Mouse (Mus musculus): Measurements from ENCODE around the gene Stim1. TPM values are rescaled to one million over a fixed set of nuclear protein-coding genes. Genes with fewer than 3 reads are reported as not detected.
A peak's percentile ranks its signal among the peaks of the same experiment; 100 is the strongest.

Stim1 gene
- polyA plus RNA-seq, 1 experiment from 2014 or later = 47.2 TPM

- in situ Hi-C loops (cut with MboI; ENCODE audit: low pct_unique_long_range_greater_than_20kb) = no loop called here
- no peaks in the 10 kb centered on the region for H3K27me3 ChIP-seq
- ChIA-PET CTCF (interaction anchor here (1.4 to 3.7 kb wide), 2 partner anchors 11 to 13 kb away, joined by 5 to 11 read pairs; no protein-coding TSS in a partner anchor), POLR2A (interaction anchor here (1.4 kb wide), 1 partner anchor 11 kb away, joined by 5 read pairs; no protein-coding TSS in a partner anchor)
- TF ChIP-seq CTCF (IDR thresholded peaks at IDR 0.05) = no peak
- no peak for ATAC-seq
- DNase-seq (ENCODE audit: low read depth, low spot score) = no peak
These were observed 14.7 kb downstream of the Stim1 start for GRCm38 (mm10) chr7:102282261-102282660.

GRCm38 (mm10) chr7:102289466-102289865, 21.9 kb downstream of the Stim1 start:
- ATAC-seq = no peak
- CTCF ChIA-PET = interaction anchor here (1.4 kb wide), 1 partner anchor 12 kb away, joined by 5 read pairs; no protein-coding TSS in a partner anchor

GRCm38 (mm10) chr7:102292228-102292627, 24.6 kb downstream of the Stim1 start:
- CTCF ChIA-PET = interaction anchor here (1.3 to 1.4 kb wide), 2 partner anchors 9 to 10 kb away, joined by 4 to 5 read pairs; no protein-coding TSS in a partner anchor
- DNase-seq (ENCODE audit: low read depth, low spot score) (no peak), ATAC-seq (no peak)
- in situ Hi-C loops (cut with MboI; ENCODE audit: low pct_unique_long_range_greater_than_20kb) = no loop called here
- no peaks in the 10 kb centered on the region for H3K27me3 ChIP-seq
- POLR2A ChIA-PET = interaction anchor here (1.3 to 1.4 kb wide), 2 partner anchors 9 to 26 kb away, joined by 3 to 5 read pairs; no protein-coding TSS in a partner anchor
- TF ChIP-seq CTCF (IDR thresholded peaks at IDR 0.05) = no peak

More at GRCm38 (mm10) chr7:102289466-102289865, 21.9 kb downstream of the Stim1 start:
- DNase-seq (ENCODE audit: low read depth, low spot score) = no peak
- no peak for TF ChIP-seq CTCF (IDR thresholded peaks at IDR 0.05)
- no peaks in the 10 kb centered on the region for H3K27me3 ChIP-seq
- in situ Hi-C loops (cut with MboI; ENCODE audit: low pct_unique_long_range_greater_than_20kb) = no loop called here
- POLR2A ChIA-PET = no interaction called here

- ChIA-PET CTCF (interaction anchor here (1.2 to 1.4 kb wide), 3 partner anchors 9 to 22 kb away, joined by 3 to 5 read pairs (median 4); no protein-coding TSS in a partner anchor), POLR2A (interaction anchor here (1.3 to 1.4 kb wide), 2 partner anchors 10 to 27 kb away, joined by 3 to 5 read pairs; no protein-coding TSS in a partner anchor)
- no peaks in the 10 kb centered on the region for H3K27me3 ChIP-seq
- peak; percentile 79 for ATAC-seq
- no peak for TF ChIP-seq CTCF (IDR thresholded peaks at IDR 0.05)
- peak; percentile 49 for DNase-seq (ENCODE audit: low read depth, low spot score)
- in situ Hi-C loops (cut with MboI; ENCODE audit: low pct_unique_long_range_greater_than_20kb) = no loop called here
These were observed 25.6 kb downstream of the Stim1 start for GRCm38 (mm10) chr7:102293234-102293633.

- DNase-seq (ENCODE audit: low read depth, low spot score) (no peak), ATAC-seq (no peak)
- in situ Hi-C loops (cut with MboI; ENCODE audit: low pct_unique_long_range_greater_than_20kb) = no loop called here
- POLR2A ChIA-PET = interaction anchor here (0.7 kb wide), 1 partner anchor 33 kb away, joined by 3 read pairs; the partner anchor contains the start of gene Stim1
- H3K27me3 ChIP-seq = no peaks in the 10 kb centered on the region
- CTCF ChIA-PET = interaction anchor here (1.1 to 1.7 kb wide), 2 partner anchors 9 to 33 kb away, joined by 3 to 4 read pairs; no protein-coding TSS in a partner anchor
- no peak for TF ChIP-seq CTCF (IDR thresholded peaks at IDR 0.05)
These were observed 33.2 kb downstream of the Stim1 start for GRCm38 (mm10) chr7:102300761-102301160.

- TF ChIP-seq CTCF (IDR thresholded peaks at IDR 0.05) = no peak
- ChIA-PET CTCF (interaction anchor here (1.2 to 2.1 kb wide), 2 partner anchors 10 to 12 kb away, joined by 3 to 4 read pairs; no protein-coding TSS in a partner anchor), POLR2A (interaction anchor here (1.2 kb wide), 1 partner anchor 31 kb away, joined by 3 read pairs; no protein-coding TSS in a partner anchor)
- in situ Hi-C loops (cut with MboI; ENCODE audit: low pct_unique_long_range_greater_than_20kb) = no loop called here
- H3K27me3 ChIP-seq = no peaks in the 10 kb centered on the region
- no peak for DNase-seq (ENCODE audit: low read depth, low spot score)
- ATAC-seq = no peak
These were observed 34.9 kb downstream of the Stim1 start for GRCm38 (mm10) chr7:102302471-102302870.

GRCm38 (mm10) chr7:102305596-102305995, 38.0 kb downstream of the Stim1 start:
- ATAC-seq (no peak), DNase-seq (ENCODE audit: low read depth, low spot score) (no peak)
- POLR2A ChIA-PET = no interaction called here
- H3K27me3 ChIP-seq = no peaks in the 10 kb centered on the region
- in situ Hi-C loops (cut with MboI; ENCODE audit: low pct_unique_long_range_greater_than_20kb) = no loop called here
- CTCF ChIA-PET = no interaction called here
- TF ChIP-seq CTCF (IDR thresholded peaks at IDR 0.05) = no peak

GRCm38 (mm10) chr7:102310266-102310665, 42.7 kb downstream of the Stim1 start:
- ATAC-seq (no peak), DNase-seq (ENCODE audit: low read depth, low spot score) (no peak)
- ChIA-PET CTCF (interaction anchor here (1.3 to 2.1 kb wide), 2 partner anchors 10 to 12 kb away, joined by 4 read pairs; no protein-coding TSS in a partner anchor), POLR2A (interaction anchor here (0.6 kb wide), 1 partner anchor 136 kb away, joined by 3 read pairs; no protein-coding TSS in a partner anchor)
- no peak for TF ChIP-seq CTCF (IDR thresholded peaks at IDR 0.05)
- in situ Hi-C loops (cut with MboI; ENCODE audit: low pct_unique_long_range_greater_than_20kb) = no loop called here
- no peaks in the 10 kb centered on the region for H3K27me3 ChIP-seq

GRCm38 (mm10) chr7:102310821-102311220, 43.2 kb downstream of the Stim1 start:
- in situ Hi-C loops (cut with MboI; ENCODE audit: low pct_unique_long_range_greater_than_20kb) = no loop called here
- ChIA-PET POLR2A (interaction anchor here (0.5 kb wide), 1 partner anchor 91 kb away, joined by 4 read pairs; no protein-coding TSS in a partner anchor), CTCF (interaction anchor here (1.3 to 2.1 kb wide), 2 partner anchors 10 to 13 kb away, joined by 4 read pairs; no protein-coding TSS in a partner anchor)
- no peak for TF ChIP-seq CTCF (IDR thresholded peaks at IDR 0.05)
- DNase-seq (ENCODE audit: low read depth, low spot score) = no peak
- H3K27me3 ChIP-seq = no peaks in the 10 kb centered on the region
- no peak for ATAC-seq

GRCm38 (mm10) chr7:102312840-102313534, 45.4 kb downstream of the Stim1 start:
- POLR2A ChIA-PET = no interaction called here
- in situ Hi-C loops (cut with MboI; ENCODE audit: low pct_unique_long_range_greater_than_20kb) = no loop called here
- CTCF ChIA-PET = interaction anchor here (1.2 kb wide), 1 partner anchor 9 kb away, joined by 3 read pairs; no protein-coding TSS in a partner anchor
- H3K27me3 ChIP-seq = no peaks in the 10 kb centered on the region
- DNase-seq (ENCODE audit: low read depth, low spot score) (no peak), ATAC-seq (no peak)
- no peak for TF ChIP-seq CTCF (IDR thresholded peaks at IDR 0.05)

GRCm38 (mm10) chr7:102313535-102313863, 45.9 kb downstream of the Stim1 start:
- TF ChIP-seq CTCF (IDR thresholded peaks at IDR 0.05) = no peak

More at GRCm38 (mm10) chr7:102313535-102313863, 45.9 kb downstream of the Stim1 start:
- no peak for DNase-seq (ENCODE audit: low read depth, low spot score)
- in situ Hi-C loops (cut with MboI; ENCODE audit: low pct_unique_long_range_greater_than_20kb) = no loop called here
- H3K27me3 ChIP-seq = no peaks in the 10 kb centered on the region
- ATAC-seq = no peak
- CTCF ChIA-PET = no interaction called here
- POLR2A ChIA-PET = no interaction called here

Data from Patski (cell line).